Mouse (Mus musculus): ENCODE results near the gene Megf9.

Gene Megf9

DNA sequence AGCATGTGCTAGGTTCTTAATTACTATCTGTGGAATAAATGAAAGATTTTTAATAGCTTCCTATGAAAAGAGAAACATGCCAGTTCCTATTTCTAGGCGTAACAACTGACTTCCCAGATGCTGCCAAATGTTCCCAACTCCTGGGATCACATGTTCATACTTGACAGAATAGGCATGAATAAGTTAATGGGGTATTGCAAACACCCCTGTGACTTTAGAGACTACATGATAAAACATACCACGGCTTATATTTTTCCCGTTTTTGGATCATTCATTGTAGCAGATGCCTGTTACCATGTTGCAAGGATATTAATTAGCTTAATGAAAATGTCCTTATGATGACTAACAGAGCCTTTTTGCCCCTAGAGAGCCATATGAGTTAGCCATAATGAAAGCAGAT is 88.0 kb downstream of the Megf9 start:
- DNase-seq (ENCODE audit: low spot score): no peak

DNA sequence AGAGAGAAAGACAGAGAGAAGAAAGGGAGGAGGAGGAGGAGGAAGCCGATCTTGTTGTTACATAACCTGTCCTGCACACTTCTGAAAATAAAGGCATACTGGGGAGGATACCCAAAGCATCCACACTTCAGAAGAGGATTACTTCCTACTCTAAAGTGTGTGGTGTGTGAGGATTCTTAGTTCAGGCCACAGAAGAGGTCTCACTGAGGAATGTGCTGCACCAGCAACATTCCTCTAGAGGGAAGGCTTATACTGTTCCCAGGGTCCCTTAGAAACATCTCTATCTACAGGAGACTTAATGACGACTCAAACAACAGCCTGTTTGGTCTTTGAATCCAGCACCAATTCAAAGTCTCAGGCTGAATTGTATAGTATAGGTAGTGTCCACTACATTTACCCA is 114.6 kb downstream of the Megf9 start:
- no peak for DNase-seq (ENCODE audit: low spot score)

GRCm38 (mm10) chr4:70412126-70412525 is 122.7 kb downstream of the Megf9 start:
- DNase-seq (ENCODE audit: low spot score): peak; percentile 78

- peak; percentile 97 for DNase-seq (ENCODE audit: low spot score)
Measured at GRCm38 (mm10) chr4:70409994-70410721, 124.6 kb downstream of the Megf9 start, which contains the start of gene Cdk5rap2. TSS of gene Cdk5rap2 (minus strand) at chr4:70410443.

DNA sequence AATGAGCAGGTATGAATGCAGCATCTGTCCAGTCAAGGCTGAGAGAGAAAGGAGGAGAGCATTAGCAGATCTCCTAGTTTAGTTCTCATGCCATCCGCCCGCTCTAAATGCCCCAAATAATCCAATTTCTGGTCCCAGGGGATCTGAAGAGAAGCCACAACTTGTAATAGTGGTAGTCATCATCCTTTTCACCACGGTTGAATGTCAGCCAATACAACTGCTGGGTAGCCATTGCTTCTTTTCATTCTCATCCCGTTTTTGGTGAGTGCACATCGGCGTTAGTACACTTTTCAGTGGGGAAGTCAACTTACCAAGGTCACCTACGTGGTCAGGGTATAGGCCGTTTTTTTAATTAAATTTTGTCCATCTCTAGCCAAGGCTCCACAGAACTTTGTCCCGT is 125.3 kb downstream of the Megf9 start:
- DNase-seq (ENCODE audit: low spot score): peak; percentile 68

DNA sequence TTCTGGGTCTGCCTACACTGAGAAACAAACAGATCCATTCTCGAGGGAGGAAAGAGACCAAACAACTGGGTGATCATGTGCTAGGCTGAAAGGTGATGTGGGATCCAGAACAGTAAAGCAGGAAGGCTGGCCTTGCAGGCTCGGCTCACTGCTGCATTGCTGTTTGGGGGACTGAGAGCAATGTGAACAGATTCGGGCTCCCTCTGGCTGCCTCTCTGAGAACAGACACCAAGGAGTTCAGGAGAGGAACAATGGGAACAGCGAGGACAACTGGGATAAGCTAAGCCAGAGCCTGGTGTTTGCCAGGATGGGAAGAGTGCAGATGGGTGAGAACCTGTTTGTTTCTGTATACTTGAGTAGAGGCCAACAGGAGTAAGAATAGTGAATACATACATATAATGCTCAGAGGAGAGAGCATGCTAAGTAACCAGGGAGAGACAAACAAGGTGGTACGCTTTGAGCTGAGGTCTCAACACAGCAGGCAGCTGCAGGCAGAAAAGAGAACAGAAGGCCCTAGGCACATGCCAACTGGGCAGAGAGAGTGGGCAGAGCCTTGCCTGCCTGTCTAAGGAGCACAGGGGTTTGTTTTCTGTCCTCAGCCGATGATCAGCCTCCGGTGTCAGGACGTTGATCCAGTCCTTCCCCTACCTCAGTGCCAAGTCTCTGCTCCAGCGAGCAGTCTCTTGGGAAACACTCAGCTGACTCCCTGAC is 132.5 kb downstream of the Megf9 start:
- DNase-seq (ENCODE audit: low spot score): peak; percentile 40

DNA sequence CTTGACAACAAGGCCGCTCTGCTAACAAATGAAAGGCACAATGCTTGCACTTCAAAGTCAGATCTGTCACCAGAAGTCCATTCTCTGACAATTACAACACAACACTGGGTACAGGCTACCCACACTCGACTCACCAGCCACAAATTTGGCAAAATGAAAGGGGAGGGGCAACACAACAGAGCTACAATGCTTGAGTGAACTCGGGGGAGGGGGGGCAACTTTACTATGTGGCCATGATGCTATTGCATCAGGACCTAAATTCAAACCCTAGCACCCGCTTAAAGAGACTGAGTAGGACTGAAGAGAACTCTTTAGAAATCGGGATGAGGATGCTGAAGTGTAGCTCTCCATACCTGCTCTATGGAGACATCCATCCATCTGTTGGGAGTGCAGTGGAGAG is 135.3 kb downstream of the Megf9 start:
- no peak for DNase-seq (ENCODE audit: low spot score)

DNA sequence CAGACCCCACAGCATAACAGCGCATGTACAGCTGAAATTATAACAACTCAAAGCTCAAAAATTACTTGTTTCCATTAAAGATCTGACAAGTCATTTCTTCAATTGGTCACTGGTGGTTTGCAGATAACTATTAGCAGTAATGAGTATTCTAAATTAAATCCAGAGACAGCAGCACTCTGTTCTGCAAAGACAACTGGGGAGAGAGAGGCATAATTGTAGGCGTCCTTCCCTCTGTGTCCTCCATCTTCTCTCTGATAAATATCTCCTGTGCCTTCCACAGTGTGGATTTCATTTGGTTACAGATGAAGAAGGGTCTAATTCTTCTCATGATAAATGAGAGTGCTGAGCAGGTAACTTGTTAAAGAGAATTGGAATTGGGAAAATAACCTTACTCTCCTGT is 135.7 kb downstream of the Megf9 start:
- DNase-seq (ENCODE audit: low spot score): no peak

- peak; percentile 10 for DNase-seq (ENCODE audit: low spot score)
Measured at GRCm38 (mm10) chr4:70398088-70398487, 136.7 kb downstream of the Megf9 start.

DNA sequence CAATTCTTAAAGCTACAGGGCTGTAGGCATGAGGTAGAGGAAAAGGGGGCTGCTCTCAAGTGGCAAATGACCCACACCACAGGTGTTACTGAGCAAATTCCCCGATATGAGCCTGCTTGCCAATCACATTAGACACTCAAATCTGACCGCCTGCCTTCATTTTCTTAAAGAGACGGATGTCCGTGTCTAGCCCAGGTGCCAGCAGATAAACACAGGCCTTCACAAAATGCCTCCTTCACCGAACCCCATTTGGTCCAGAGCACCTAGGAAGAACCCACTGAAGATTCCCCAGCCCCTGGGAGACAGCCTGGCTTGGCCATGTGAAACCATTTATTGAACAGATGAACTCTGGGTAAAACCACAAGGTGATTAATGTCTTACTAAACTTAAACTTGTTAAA is 138.1 kb downstream of the Megf9 start:
- DNase-seq (ENCODE audit: low spot score): no peak

DNA sequence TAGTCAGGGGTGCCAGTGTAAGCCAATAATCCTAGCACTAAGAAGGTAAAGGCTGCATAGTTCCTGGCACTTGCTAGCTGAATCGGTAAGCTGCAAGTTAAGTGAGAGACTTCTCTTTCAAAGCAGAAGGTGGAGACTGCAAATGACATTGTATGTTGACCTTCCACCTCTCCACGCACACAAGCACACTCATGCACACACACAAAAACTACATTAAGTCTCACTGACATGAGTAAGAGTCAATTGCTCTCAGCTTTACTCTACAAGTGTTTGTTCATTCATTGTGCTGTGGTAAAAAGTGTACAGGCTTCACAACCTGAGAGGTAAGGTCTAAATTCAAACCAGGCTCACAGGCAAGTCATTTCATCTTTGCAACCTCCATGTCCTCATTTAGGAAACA is 140.1 kb downstream of the Megf9 start:
- no peak for DNase-seq (ENCODE audit: low spot score)

GRCm38 (mm10) chr4:70391760-70392372 is 142.9 kb downstream of the Megf9 start:
- DNase-seq (ENCODE audit: low spot score): no peak

DNA sequence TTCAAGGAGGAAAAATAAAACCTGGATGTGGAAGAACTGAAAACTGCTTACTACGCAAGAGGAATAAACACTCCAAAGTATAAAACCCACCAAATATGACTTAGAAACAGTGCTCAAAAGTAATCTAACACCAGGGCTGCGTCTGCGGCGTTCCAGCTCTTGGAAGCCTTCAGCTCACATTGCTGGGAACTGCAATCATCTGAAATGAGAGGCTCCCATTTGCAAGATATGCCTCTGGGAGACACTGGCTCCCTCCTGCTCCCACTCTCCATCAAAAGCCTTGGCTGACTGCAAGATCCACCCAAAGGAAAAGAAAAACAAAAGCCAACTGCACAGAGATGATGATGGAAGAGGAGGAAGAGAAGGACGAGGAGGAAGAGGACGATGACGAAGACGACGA is 143.7 kb downstream of the Megf9 start:
- DNase-seq (ENCODE audit: low spot score): no peak

DNA sequence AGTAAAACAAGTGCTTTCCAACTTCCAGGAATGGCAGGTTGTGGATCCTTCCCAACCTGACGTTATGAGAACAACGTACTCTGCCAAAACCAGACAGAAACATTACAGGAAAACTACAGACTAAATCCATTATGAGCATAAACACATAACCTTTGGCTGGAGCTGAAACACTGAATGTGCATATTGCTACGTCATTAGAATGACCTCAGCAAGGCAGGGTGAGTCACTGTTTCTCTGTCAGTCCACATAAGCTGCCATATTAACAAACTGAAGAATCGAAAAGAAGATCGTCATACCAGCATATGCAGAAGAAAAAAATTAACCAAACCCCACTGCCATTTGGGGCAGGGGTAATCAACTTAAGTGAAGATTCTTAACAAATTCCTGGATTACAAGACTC is 148.6 kb downstream of the Megf9 start:
- no peak for DNase-seq (ENCODE audit: low spot score)

DNA sequence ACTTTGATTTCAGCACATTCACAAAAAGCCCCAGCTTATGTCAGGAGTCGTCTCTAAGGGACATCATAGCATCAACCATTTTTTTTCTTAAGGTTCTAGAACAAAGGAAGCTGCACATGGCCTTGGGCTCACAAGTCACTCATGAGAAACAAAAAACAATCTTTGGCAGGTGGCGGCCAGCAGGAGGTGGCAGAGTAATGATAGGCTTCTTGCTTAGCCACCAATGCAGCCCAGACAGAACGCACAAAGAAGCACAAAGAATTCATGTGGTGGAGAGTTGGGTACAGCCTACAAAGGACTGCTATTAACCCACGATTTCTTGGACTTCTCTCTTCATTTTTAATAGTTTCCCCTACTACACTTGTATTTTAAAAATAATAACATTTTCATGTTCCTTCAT is 157.4 kb downstream of the Megf9 start:
- DNase-seq (ENCODE audit: low spot score): no peak
